In genomic region chr7:145031275-145031674, GRCm38 (mm10) we compare ENCODE assay signal across 8 mouse cellular contexts.
A peak's percentile ranks its signal among the peaks of the same experiment; 100 is the strongest.
DNase-seq lines count a peak whose midpoint lies in the region; ATAC-seq lines count a peak whose summit lies in the region.

No protein-coding gene starts in this region.

- H3K4me3 ChIP-seq in heart, embryonic 12.5 days: peak overlapping the region; percentile 38
- peak overlapping the region; percentile 51 for H3K4me3 ChIP-seq in embryonic facial prominence, embryonic 10.5 days
- H3K4me3 ChIP-seq in hindbrain, embryonic 13.5 days: peak overlapping the region; percentile 39
- H3K4me3 ChIP-seq in midbrain, embryonic 11.5 days (ENCODE audit: low read depth, low read length): peak overlapping the region; percentile 22

- WGBS in heart, embryonic 12.5 days: 16% methylated on average over 7 of the region's 7 CpGs
- WGBS in embryonic facial prominence, embryonic 10.5 days: 13% methylated on average over 7 of the region's 7 CpGs
- WGBS in hindbrain, embryonic 13.5 days: 8% methylated on average over 7 of the region's 7 CpGs
- WGBS in midbrain, embryonic 11.5 days: 15% methylated on average over 7 of the region's 7 CpGs

- peaks cover 13% of the 10 kb centered on the region; the same call in 1 of the 2 replicates for H3K27me3 ChIP-seq in heart, embryonic 12.5 days (replicated peaks)
- H3K27me3 ChIP-seq in embryonic facial prominence, embryonic 10.5 days (replicated peaks; ENCODE audit: low read depth, poor library complexity, severe bottlenecking): peaks cover 38% of the 10 kb centered on the region
- peaks cover 28% of the 10 kb centered on the region for H3K27me3 ChIP-seq in hindbrain, embryonic 13.5 days
- H3K27me3 ChIP-seq in midbrain, embryonic 11.5 days (ENCODE audit: control insufficient read depth, insufficient read depth, low read length): no peaks in the 10 kb centered on the region

- intact Hi-C loops in heart, postnatal 36 days (cut with DNase I): no loop called here

- no peak overlapping the region for H3K27ac ChIP-seq in heart, embryonic 12.5 days (ENCODE audit: poor library complexity, severe bottlenecking)
- peak overlapping the region; percentile 86 for H3K27ac ChIP-seq in embryonic facial prominence, embryonic 10.5 days (replicated peaks)
- no peak overlapping the region for H3K27ac ChIP-seq in hindbrain, embryonic 13.5 days
- no peak overlapping the region for H3K27ac ChIP-seq in midbrain, embryonic 11.5 days (ENCODE audit: low read depth, low read length)

- DNase-seq in heart, postnatal 36 days: no peak
- no peak for DNase-seq in embryonic facial prominence, embryonic 10.5 days (ENCODE audit: low spot score)
- no peak for DNase-seq in midbrain, embryonic 11.5 days (ENCODE audit: low spot score, missing footprints)
- no peak for DNase-seq in ovary, adult 18-20 months (ENCODE audit: low spot score)
- DNase-seq in right cerebral cortex, postnatal 4 days: no peak
- no peak for DNase-seq in T-cell, adult 2 months (ENCODE audit: low spot score)

- 0 out of 2 replicates have a peak overlapping the region, but pooled peaks have one; percentile 63 for H3K9ac ChIP-seq in heart, embryonic 12.5 days
- peak overlapping the region; percentile 46; the same call in 1 of the 2 replicates for H3K9ac ChIP-seq in hindbrain, embryonic 13.5 days
- H3K9ac ChIP-seq in midbrain, embryonic 11.5 days (ENCODE audit: low read length): peak overlapping the region; percentile 17; the same call in 1 of the 2 replicates

- H3K36me3 ChIP-seq in heart, embryonic 12.5 days: no peaks in the 10 kb centered on the region
- H3K36me3 ChIP-seq in embryonic facial prominence, embryonic 10.5 days (replicated peaks): no peaks in the 10 kb centered on the region
- no peaks in the 10 kb centered on the region for H3K36me3 ChIP-seq in hindbrain, embryonic 13.5 days
- H3K36me3 ChIP-seq in midbrain, embryonic 11.5 days (ENCODE audit: control insufficient read depth, insufficient read depth, low read length): no peaks in the 10 kb centered on the region

- H3K4me1 ChIP-seq in heart, embryonic 12.5 days (replicated peaks): peaks cover 12% of the 10 kb centered on the region
- peaks cover 42% of the 10 kb centered on the region for H3K4me1 ChIP-seq in embryonic facial prominence, embryonic 10.5 days
- peaks cover 12% of the 10 kb centered on the region for H3K4me1 ChIP-seq in hindbrain, embryonic 13.5 days (replicated peaks)
- peaks cover 6% of the 10 kb centered on the region; the same call in 1 of the 2 replicates for H3K4me1 ChIP-seq in midbrain, embryonic 11.5 days (ENCODE audit: control insufficient read depth, insufficient read depth, low read length)

- no peak for ATAC-seq in heart, embryonic 12.5 days (ENCODE audit: insufficient number of reproducible peaks, low FRiP score)
- peak; percentile 58 for ATAC-seq in hindbrain, embryonic 13.5 days (ENCODE audit: low FRiP score)
- peak; percentile 60 for ATAC-seq in midbrain, embryonic 11.5 days (ENCODE audit: low FRiP score)

- peak overlapping the region; percentile 70 for H3K4me2 ChIP-seq in heart, embryonic 12.5 days
- H3K4me2 ChIP-seq in hindbrain, embryonic 13.5 days: peak overlapping the region; percentile 77
- peak overlapping the region; percentile 58 for H3K4me2 ChIP-seq in midbrain, embryonic 11.5 days

- H3K9me3 ChIP-seq in heart, embryonic 12.5 days (replicated peaks): no peaks in the 10 kb centered on the region
- H3K9me3 ChIP-seq in embryonic facial prominence, embryonic 10.5 days: no peaks in the 10 kb centered on the region
- no peaks in the 10 kb centered on the region for H3K9me3 ChIP-seq in hindbrain, embryonic 13.5 days
- H3K9me3 ChIP-seq in midbrain, embryonic 11.5 days (ENCODE audit: control insufficient read depth, low read length): no peaks in the 10 kb centered on the region
